Mouse (Mus musculus) myocyte (in vitro differentiated cells): ENCODE measurements at regions not wholly inside any gene's neighbourhood (a gene's known extent, or its start where the extent isn't known, plus 50 kb on each side); places are given as distances from the start of the nearest gene placed in this dataset.
"Not testable (repeated sequence)": the region's sequence is repeated elsewhere in the genome, so short reads cannot be mapped to it uniquely, and the experiment has no call there.

Experiments used
- POLR2A ChIP-seq: IDR thresholded peaks from one replicate; pipeline ENCODE4 v1.6.1; 2011; ENCODE audit warnings: low read depth, mild to moderate bottlenecking, control low read depth, moderate library complexity; ENCODE audit not compliant: insufficient read length
- POLR2AphosphoS2 ChIP-seq: IDR thresholded peaks from one replicate; pipeline ENCODE4 v1.6.1; 2011; ENCODE audit warnings: low read depth, control low read depth; ENCODE audit not compliant: insufficient read length

- TF ChIP-seq POLR2A, POLR2AphosphoS2: not testable (repeated sequence)
These were observed 495.7 kb upstream of the Olfr1507 start for GRCm38 (mm10) chr14:52991328-52991665.
